Mouse (Mus musculus): Measurements from ENCODE around the gene Itpk1.

Gene Itpk1

DNA sequence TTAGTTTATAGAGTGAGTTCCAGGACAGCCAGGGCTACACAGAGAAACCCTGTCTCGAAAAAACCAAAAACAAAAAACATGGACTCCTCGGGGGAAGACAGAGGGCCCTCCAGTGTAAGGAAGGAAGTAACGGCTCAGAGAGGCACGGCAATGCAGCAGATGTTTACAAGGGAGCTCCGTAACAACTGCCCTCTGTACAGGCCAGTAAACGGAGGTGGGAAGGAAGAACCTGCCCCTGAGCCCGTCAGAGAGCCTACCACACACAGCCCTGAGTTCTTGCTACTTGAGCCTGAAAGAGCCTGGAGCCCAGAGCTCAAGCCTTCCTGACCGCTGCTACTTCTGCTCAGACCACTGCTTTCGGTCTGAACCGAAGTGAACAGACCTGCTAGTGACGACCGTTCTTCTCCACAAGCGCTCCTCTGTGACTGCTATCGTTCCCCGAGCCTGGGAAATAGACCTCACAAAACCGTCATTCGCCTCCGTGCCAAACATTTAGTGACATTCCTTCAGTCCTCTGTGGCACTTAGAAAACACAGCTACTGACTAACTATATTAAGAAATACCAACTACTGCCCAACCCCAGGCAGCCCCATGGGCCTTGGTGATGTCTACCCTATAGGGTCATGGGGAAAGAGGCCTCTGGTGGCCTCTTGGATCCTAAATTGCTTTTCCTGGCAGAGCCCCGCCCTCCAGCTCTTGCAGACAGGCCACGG, 8.6 kb upstream of the Itpk1 start:
- DNase-seq: no peak

GRCm38 (mm10) chr12:102710851-102711375, 6.2 kb upstream of the Itpk1 start:
- peak; percentile 87 for DNase-seq

DNA sequence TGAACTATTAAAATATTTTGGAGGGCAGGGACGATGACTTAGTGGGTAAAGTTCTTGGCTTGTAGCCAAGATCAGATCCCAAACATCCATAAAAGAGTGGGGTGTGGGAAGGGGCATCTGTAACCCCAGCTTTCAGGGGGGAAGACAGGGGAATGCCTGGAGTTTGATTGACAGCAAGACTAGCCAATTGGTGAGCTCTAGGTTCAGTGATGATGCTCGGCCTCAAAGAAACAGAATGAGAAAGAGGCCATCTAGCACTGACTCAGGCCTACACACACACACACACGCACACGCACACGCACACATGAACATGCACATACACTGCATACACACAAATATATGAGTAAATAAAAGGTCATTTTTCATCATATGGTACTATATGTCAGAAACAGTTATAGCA, 5.2 kb upstream of the Itpk1 start:
- no peak for DNase-seq

- DNase-seq: no peak
These were observed 3.5 kb upstream of the Itpk1 start for GRCm38 (mm10) chr12:102708220-102708619.

DNA sequence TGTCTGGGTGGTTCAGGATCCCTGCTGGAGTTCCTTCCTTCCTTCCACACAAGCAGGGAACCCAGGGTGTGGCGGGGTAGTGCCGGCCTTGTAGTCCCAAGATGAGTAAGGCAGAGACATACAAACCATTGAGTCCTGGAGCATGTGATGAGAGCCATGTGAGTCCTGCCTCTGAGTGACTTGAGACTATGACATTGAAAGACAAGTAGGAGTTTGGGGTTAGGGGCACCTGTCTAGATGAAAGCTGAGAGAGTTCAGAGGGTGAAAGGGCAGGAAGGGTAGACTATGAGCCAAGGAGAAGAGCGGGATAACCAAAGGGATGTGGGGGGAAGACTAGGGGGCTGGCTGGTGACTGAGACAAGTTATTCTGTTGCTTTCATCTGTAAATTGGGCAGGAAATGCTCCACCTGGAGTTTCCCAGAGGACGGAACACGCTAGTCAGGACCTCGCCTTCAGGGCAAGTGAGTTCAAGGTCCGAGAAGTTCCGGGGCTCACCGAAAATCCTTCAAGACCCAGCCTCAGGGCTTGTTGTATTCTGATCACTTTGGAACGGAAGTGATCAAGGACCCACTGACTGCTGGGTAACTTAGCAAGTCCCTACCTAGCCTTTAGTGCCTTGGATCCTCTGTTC, 2.2 kb upstream of the Itpk1 start:
- no peak for DNase-seq

GRCm38 (mm10) chr12:102705906-102706640, 1.3 kb upstream of the Itpk1 start:
- no peak for DNase-seq

DNA sequence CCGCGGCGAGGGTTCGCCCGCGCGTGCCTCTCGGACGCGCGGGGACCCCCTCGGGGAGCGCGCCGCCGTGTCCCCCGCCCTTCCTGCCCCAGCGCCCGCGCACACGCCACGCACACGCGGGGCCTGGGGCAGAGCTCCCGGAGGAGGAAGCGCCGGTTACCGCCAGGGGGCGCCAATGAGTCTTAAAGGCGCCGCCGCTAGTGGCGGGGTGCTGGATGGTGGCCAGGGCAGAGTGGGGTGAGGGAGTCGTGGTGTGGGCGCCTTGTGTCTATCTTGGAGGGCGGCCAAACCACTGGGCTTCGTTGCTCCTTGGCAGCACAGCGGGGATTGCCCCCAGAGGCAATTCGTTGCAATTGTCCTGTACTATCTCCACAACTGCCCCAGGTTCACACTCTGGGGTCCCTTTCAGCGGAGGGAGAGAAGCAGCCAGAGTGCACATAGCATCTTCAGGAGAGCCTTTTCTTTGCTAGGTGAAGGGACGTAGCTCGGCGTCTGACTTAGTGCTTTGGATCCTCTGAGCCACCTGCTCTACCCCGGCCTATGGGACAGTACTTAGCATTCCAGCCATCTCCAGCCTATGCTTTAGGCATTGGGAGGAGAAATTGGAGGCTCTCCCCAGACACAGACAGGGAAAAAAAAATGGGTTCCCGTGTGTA, 614 bp upstream of the Itpk1 start:
- DNase-seq: peak; percentile 92 to 95

DNA sequence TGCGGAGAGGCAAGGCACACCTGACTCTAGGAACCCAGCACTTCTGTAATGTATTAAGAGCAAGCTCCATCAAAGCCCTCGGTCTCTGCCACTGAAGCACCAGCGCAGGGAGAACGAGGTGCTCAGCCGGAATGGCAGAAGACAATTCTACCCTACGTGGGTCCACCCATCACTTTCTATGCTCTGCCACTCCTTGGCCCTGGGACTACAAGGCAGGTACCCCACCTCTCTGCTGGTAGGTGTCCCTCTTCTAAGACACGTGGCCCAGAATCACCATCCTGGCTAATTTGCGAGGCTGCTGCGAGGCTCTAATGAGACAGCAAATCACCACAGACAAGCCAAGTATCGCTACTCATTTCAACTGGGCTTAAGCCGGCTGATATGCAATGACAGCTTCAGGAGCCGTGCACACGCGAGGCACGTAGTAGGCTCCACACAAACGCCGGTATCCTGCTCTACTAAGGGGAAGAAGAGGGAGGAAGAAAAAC, 765 bp downstream of the Itpk1 start:
- peak in 1 of 2 experiments; percentile 42 for DNase-seq

GRCm38 (mm10) chr12:102703441-102703840, 1.3 kb downstream of the Itpk1 start:
- DNase-seq: peak in 1 of 2 experiments; percentile 44

GRCm38 (mm10) chr12:102703111-102703412, 1.7 kb downstream of the Itpk1 start:
- DNase-seq: peak; percentile 52 to 65

GRCm38 (mm10) chr12:102702356-102703110, 2.2 kb downstream of the Itpk1 start:
- peak; percentile 85 to 88 for DNase-seq

- DNase-seq: no peak
These were observed 3.0 kb downstream of the Itpk1 start for GRCm38 (mm10) chr12:102701691-102702207.

DNA sequence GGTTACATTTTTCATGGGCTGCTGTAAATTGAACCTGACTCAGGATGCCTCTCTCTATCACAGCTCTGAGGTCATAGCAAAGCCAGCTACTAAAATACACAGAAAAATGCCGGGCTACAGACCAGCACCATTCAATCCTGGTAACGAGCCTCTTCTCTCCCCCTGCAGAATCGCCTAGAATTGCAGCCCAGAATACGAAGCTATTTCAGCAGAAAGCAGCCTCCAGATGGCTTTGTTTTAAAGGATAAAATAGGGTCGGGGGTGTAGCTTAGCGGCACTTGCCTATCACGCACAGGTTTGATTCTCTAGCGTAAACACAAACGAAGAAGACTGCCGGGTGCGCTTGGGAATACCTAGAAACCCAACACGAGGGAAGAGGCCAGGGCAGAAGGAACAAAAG, 4.3 kb downstream of the Itpk1 start:
- no peak for DNase-seq

- DNase-seq: no peak
These were observed 5.6 kb downstream of the Itpk1 start for GRCm38 (mm10) chr12:102699156-102699555.

GRCm38 (mm10) chr12:102698089-102698684, 6.5 kb downstream of the Itpk1 start:
- no peak for DNase-seq

GRCm38 (mm10) chr12:102697381-102697780, 7.3 kb downstream of the Itpk1 start:
- DNase-seq: no peak

GRCm38 (mm10) chr12:102696635-102697354, 7.9 kb downstream of the Itpk1 start:
- DNase-seq: peak in 1 of 2 experiments; percentile 46

DNA sequence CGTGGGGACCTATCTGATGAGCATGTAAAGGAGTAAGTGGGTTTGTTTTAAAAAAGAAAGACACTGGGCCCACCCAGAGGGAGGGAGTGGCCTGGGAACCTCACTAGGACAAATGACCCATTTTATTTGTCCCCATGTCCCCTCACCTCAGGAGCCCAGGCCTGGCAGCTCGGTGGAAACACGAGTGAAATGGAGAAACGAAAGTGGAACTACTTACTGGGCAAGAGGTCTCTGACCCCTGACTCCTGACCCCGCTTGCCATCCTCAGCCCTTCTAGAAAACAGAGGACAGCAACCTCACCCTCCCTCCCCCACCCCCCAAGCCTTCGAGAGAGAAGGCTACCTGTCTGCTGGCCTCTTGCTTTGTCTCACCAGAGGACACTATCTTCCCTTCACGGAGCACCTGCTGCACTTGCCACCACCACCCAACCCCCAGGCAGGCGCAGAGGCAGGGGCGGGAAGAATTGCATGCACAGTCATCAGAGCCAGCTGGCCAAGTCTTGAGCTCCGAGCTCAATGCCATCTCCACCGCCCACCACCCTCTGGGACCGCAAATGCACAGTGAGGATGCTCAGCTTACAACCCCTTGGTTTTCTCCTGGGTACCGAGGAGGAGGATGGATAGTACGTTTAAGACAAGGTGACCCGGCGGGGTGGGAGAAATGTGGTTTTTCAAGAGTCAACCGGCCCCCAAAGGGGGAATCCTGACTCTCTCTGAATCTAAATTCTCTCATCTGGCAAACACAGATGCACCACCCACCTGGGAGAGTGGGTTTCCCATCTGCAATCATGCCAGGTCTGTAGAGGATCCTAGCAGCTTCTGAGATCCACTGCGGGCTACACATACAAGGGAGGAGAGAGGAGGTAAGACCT, 9.1 kb downstream of the Itpk1 start:
- DNase-seq: no peak

- DNase-seq: no peak
These were observed 13.0 kb downstream of the Itpk1 start for GRCm38 (mm10) chr12:102691761-102692160.

- no peak for DNase-seq
These were observed 13.6 kb downstream of the Itpk1 start for GRCm38 (mm10) chr12:102691180-102691579.
